Mouse (Mus musculus) cerebellum, adult 9-11 months (tissue): ENCODE results near the gene Gm11569.
"Not testable (repeated sequence)": the region's sequence is repeated elsewhere in the genome, so short reads cannot be mapped to it uniquely, and the experiment has no call there.

ENCODE experiments used
- DNase-seq: peaks from one replicate; pipeline ENCODE4 v3.0.0; 2022

Gm11569 gene

GRCm38 (mm10) chr11:99798832-99799231, at the start of gene Gm11569:
Gm11569 (minus strand) TSS chr11:99798932.
- not testable (repeated sequence) for DNase-seq

DNA sequence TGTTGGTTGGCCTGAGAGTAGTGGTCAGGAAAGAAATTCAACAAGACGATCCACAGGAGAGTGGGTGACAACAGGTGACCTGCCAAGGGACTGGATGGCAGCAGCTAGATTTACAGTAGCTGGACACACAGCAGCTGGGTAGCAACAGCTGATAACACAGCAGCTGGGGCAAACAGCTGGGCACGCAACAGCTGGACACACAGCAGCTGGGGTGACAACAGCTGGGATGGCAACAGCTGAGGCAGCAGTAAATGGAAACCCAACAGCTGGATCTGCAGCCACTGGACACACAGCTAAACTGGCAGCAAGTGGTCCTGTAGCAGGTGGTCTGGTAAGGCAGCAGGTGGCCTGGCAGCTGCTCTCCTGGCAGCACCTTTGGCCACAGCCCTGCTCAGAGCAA, 48.0 kb upstream of the Gm11569 start:
- DNase-seq = no peak

GRCm38 (mm10) chr11:99842185-99842584, 43.5 kb upstream of the Gm11569 start:
- no peak for DNase-seq

- no peak for DNase-seq
Measured at GRCm38 (mm10) chr11:99837966-99838365, 39.2 kb upstream of the Gm11569 start, which contains the start of gene 2300003K06Rik. 2300003K06Rik (minus strand) TSS chr11:99838066.

GRCm38 (mm10) chr11:99815566-99815965, 16.8 kb upstream of the Gm11569 start, which contains the start of gene Gm11564:
Gm11564 (minus strand) TSS chr11:99815666.
- DNase-seq = not testable (repeated sequence)

DNA sequence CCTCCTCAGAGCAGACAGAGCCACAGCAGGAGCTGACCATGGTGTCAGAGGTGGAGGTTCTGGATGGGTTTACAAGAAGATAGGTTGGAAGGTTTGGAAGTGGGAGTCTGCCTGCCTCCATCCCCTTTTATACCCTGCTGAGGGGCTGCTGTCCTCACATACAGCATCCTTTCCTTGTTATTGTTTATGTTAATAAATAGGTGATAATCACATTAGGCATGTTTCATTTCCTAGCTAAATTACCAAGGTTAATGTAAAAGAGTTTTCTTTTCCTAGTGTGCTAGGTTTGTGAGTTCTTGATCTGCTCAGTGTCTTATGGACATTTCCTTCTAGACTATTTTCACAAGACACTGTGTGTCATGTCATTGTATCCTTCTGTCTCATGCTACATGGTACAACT, 11.1 kb upstream of the Gm11569 start, which contains the start of gene Krtap4-13:
Gene Krtap4-13 (minus strand): TSS at position 101 of the 400 bp plus-strand sequence.
- not testable (repeated sequence) for DNase-seq

DNA sequence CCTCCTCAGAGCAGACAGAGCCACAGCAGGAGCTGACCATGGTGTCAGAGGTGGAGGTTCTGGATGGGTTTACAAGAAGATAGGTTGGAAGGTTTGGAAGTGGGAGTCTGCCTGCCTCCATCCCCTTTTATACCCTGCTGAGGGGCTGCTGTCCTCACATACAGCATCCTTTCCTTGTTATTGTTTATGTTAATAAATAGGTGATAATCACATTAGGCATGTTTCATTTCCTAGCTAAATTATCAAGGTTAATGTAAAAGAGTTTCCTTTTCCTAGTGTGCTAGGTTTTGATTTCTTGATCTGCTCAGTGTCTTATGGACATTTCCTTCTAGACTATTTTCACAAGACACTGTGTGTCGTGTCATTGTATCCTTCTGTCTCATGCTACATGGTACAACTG, 5.6 kb upstream of the Gm11569 start, which contains the start of gene Gm11554:
Gene Gm11554 (minus strand): TSS at position 101 of the 400 bp plus-strand sequence.
- not testable (repeated sequence) for DNase-seq

- DNase-seq = no peak
Measured at GRCm38 (mm10) chr11:99793367-99793766, 5.4 kb downstream of the Gm11569 start, which contains the start of gene Gm11596. Gm11596 (minus strand) TSS chr11:99793467.

GRCm38 (mm10) chr11:99784900-99785299, 13.8 kb downstream of the Gm11569 start, which contains the start of gene Krtap4-9:
Krtap4-9 (plus strand) TSS chr11:99785200.
- not testable (repeated sequence) for DNase-seq

DNA sequence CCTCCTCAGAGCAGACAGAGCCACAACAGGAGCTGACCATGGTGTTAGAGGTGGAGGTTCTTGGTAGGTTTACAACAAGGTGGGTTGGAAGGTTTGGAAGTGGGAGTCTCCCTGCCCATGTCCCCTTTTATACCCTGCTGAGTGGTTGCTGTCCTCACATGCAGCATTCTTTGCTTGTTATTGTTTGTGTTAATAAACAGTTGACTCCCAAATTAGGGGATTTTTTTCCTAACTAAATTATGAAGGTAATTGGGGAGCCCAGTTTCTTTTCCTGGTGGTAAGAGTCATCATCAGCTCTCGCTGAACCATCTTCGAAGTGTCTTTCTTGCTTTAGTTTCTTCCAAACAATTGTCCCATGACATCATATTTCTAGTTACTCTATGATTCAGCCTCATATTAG, 18.1 kb downstream of the Gm11569 start, which contains the start of gene Krtap4-8:
Gene Krtap4-8 (minus strand): TSS at position 101 of the 400 bp plus-strand sequence.
- DNase-seq = no peak

DNA sequence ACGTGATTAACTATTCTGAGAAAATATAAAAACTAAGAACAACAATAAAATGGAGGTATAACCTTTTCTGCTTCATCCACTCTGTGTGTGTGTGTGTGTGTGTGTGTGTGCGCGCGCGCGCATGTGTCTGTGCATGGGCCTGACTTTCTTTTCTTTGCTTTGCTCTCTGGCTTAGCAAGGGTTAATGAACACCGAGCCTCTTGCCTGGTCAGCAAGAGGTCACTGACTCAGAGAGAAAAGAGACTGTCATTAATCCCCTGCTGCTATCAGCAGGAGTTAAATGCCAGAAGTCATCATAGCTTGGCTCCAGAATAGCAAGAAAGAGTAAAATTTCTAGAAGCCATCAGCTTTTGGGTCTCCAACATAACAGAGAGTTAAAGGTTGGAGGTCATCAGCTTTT, 20.3 kb downstream of the Gm11569 start:
- no peak for DNase-seq

GRCm38 (mm10) chr11:99772813-99773212, 25.9 kb downstream of the Gm11569 start, which contains the start of gene Gm11595:
Gm11595 (minus strand) TSS chr11:99772913.
- DNase-seq = not testable (repeated sequence)

GRCm38 (mm10) chr11:99768410-99768809, 30.3 kb downstream of the Gm11569 start:
- DNase-seq = no peak

DNA sequence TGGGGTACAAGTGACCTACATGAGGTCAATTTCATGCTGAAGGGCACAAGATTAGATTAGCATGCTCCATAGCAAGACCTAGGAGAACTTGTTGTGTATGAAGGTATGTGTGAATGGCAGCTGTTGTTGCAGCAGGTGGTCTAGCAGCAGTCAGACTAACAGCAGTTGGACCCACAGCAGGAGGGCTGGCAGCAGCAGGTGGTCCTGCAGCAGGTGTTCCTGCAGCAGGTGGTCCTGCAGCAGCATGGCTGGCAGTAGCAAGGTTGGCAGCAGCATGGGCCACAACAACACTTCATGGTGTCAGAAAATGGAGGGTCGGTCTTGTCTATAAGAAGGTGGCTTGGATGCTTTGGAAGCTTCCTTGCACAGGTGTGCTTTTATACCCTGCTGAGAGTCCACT, 39.9 kb downstream of the Gm11569 start:
- no peak for DNase-seq
